Mouse (Mus musculus): Measurements from ENCODE around the gene Sass6.

DNA sequence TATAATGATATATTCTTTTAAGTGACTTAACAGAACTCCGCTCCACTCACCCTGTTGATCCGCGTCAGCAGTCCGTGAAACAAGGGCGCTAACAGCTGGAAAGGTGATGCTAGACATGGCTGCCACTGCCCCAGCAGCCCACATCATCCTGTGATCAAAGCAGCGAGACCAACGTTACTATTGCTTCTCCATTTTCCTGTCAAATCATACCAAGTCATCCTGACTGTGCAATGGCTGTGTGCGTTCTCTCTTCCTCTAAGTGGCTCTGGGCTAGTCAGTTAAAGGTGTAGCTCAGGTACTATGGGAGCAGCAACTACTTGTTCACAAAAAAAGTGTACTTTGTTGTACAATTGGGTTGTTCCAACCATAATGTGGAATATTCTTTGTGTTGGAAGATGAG is 40.1 kb downstream of the Sass6 start:
- TF ChIP-seq POLR2A (IDR thresholded peaks at IDR 0.05; ENCODE audit: borderline replicate concordance, extremely low read depth, low read depth, low read length) (no peak), CTCF (IDR thresholded peaks at IDR 0.05; ENCODE audit: insufficient read depth, low read length) (no peak)

Measured in lung, adult 2 months (tissue).